Mouse (Mus musculus) right cerebral cortex, postnatal 10 days (tissue): ENCODE measurements around the gene Rps27rt.
"Not testable (repeated sequence)": the region's sequence is repeated elsewhere in the genome, so short reads cannot be mapped to it uniquely, and the experiment has no call there.

Experiments
- DNase-seq, 2 experiments: peaks; one replicate each; pipeline ENCODE4 v3.0.0; 2021; ENCODE audit warnings: low spot score in 2 of 2

Rps27rt gene

DNA sequence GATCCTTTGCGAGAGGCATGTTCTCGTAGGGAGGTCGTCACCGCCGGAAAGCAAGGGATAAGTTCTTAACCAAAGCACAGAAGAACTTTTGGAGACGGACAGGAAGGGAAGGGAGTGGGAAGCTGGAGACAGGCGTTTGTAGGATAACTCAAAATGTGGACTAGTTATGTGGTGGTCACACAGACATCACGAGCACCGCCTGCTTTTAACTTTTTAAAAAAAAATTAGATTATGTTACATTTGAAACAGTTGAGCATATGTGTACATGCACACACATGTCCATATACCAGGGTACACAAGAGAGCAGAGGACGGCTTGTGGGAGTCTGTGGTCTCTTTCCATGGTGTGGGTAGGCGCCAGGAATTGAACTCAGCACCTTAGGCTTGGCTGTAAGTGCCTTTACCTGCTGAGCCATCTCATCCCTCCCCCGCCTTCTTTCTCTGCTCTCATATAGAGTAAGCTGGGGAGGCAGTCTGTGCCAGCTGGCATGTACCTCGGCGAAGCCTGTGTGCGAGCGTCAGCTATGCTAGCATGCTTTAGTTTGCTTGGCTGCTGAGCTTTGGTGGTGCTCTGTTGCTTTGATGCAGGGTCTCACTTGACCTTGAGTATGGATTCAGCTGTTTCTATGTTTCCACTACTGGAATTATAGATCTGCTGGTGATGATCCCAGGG is at the start of gene Rps27rt:
Gene Rps27rt, minus strand, starts transcription at position 51 of the 672 bp plus-strand sequence.
- DNase-seq = peak in 1 of 2 experiments; percentile 43

DNA sequence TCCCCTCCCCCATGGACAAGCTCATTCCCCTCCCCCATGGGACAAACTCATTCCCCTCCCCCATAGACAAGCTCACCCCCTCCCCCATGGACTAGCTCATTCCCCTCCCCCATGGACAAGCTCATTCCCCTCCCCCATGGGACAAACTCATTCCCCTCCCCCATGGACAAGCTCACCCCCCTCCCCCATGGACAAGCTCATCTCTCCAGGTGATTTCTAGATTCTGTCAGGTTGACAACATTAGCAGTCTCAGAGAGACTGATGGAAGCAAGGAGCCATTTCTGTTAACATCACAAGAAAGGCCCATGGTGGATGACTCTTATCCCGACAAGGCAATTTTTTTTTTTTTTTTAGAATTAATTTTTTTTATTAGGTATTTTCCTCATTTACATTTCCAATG is 48.5 kb upstream of the Rps27rt start:
- DNase-seq = not testable (repeated sequence)

- no peak for DNase-seq
Measured at GRCm38 (mm10) chr9:115030581-115030980, 48.0 kb upstream of the Rps27rt start.

- no peak for DNase-seq
Measured at GRCm38 (mm10) chr9:115029307-115029706, 46.8 kb upstream of the Rps27rt start.

- DNase-seq = peak; percentile 73 to 84
Measured at GRCm38 (mm10) chr9:115023708-115024383, 41.3 kb upstream of the Rps27rt start.

GRCm38 (mm10) chr9:115023137-115023536 is 40.6 kb upstream of the Rps27rt start:
- no peak for DNase-seq

GRCm38 (mm10) chr9:115021419-115021818 is 38.9 kb upstream of the Rps27rt start:
- no peak for DNase-seq

DNA sequence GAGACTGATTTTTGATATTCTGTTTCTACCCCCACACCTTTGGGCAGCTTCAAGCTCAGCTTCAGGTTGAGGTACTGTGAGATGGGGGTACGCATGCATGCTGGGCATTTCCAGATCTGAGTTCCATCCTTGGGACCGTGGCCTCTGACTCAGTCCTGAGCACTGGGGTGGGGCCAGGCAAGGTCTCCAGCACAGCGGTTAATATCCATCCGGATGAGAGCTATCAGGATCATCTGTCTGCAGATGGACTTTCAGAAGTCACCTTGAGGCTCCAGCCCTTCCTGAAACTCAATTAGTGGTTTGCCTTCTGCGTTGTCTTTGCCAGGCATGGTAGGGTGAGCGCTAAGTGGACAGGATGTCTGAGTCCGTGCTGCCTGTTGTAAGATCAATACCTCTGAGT is 37.6 kb upstream of the Rps27rt start:
- DNase-seq = no peak

DNA sequence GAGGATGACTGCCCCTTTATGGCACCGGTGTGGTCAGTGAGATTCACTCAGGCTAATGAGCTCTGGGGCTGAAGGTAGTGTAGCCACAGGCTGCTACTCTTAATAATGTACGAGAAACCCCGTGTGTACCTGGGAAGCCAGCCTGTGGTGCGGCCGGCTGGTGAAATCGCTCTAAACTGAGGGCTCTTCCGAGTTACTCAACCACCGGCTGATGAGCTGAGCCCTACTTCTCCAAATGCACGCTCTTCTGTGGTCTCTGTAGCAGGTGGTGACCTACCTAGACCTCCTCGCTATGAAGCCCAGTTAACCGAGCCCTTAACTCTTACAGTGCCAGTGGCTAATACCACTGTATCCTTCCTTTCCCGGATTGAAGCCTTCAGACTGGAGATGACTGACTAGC is 29.8 kb upstream of the Rps27rt start:
- no peak for DNase-seq

DNA sequence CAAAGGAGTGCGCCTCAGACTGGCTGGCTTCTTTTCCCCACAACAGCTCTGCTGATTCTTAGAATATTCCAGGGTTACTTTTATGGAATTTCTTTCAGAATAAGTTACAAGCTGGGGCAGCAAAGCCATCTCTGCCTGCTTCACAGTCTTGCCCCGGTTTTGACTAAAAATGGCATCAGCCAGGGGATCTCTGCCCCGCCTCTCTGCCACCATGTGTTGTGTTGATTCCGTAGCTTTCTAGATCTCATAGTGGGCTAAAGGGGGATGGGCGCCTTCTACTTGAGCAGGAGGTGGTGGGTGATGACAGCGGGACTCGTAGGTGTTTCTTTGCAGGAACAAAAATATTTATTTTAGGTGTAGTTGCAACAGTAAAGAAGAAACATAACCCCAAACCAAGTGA is 25.7 kb upstream of the Rps27rt start:
- DNase-seq = no peak

DNA sequence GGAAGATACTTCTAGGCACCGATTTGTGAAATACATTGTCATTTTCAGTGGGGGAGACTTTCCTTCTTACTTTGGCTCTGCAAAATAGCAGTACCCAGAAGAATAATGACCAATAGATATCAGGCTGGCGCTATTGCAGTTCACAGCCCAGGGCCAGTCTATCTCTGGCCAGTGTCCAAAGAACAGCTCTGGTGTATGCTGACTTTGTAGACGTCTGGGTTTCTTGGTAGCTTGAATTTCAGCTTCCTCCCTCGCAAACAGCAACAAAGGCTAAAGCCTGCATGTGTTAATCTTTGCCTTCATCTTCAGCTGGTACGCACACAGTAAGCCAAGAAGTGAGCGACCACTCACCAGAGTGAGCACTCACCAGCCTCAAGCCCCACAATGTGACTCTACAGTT is 25.2 kb upstream of the Rps27rt start:
- DNase-seq = no peak

- no peak for DNase-seq
Measured at GRCm38 (mm10) chr9:115005446-115005845, 22.9 kb upstream of the Rps27rt start.

- DNase-seq = no peak
Measured at GRCm38 (mm10) chr9:114999771-115000146, 17.2 kb upstream of the Rps27rt start.

- no peak for DNase-seq
Measured at GRCm38 (mm10) chr9:114999010-114999770, 16.7 kb upstream of the Rps27rt start.

GRCm38 (mm10) chr9:114996489-114996888 is 13.9 kb upstream of the Rps27rt start:
- no peak for DNase-seq

DNA sequence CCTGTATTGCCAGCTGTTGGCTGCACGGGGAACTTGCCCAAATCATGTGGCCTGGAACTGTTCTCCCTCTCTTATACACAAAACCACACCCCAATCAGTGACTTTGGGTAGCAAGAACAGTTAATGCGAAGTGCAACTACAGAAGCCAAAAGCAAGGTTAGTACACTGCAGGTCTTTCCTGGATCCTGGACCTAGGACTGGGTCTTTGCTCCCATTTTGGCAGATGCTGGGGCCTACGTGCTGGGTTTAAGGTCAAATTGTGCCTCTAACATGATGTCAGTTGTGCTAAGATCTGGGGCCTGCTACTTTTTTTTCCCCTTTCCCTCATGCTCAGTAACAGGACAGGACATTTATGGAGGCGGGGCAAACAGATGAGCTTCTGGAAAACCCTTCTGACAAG is 13.2 kb upstream of the Rps27rt start:
- no peak for DNase-seq

DNA sequence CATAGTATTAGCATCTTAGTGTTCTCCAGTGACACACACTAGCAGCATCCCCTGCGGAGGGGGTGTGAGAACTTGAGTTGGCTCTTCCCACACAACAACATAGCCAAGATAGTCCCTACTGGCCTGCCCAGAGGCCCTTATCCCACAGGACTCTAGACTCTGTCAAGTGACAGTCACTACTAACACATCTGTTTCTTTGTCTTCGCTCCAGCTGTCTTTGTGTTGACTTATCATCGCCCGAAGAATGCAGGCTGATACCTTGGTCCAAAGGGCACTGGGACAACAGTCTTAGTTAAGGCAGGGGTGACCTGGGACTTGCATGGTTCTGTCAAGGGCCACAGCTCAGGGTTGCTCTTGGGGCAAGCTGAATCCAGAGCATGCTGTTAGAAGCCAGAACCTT is 12.7 kb upstream of the Rps27rt start:
- no peak for DNase-seq

DNA sequence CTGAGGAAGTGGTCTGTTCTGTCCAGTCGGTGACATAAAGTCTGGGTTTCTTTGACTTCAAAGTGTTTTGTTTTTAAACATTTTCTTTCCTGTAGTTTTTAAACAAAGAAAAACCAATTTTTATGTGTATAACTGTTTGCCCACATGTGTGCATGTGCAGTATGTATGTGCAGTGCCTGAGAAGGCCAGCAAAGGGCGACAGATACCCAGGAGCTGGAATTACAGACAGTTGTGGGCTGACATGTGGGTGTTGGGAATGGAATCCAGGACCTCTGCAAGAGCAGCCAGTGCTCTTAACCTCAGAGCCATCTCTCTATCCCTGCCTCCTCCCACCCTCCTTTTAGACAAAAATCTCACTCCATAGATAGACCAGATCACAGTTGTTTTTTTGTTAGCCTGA is 10.0 kb upstream of the Rps27rt start:
- no peak for DNase-seq

GRCm38 (mm10) chr9:114990421-114990820 is 7.9 kb upstream of the Rps27rt start:
- no peak for DNase-seq

DNA sequence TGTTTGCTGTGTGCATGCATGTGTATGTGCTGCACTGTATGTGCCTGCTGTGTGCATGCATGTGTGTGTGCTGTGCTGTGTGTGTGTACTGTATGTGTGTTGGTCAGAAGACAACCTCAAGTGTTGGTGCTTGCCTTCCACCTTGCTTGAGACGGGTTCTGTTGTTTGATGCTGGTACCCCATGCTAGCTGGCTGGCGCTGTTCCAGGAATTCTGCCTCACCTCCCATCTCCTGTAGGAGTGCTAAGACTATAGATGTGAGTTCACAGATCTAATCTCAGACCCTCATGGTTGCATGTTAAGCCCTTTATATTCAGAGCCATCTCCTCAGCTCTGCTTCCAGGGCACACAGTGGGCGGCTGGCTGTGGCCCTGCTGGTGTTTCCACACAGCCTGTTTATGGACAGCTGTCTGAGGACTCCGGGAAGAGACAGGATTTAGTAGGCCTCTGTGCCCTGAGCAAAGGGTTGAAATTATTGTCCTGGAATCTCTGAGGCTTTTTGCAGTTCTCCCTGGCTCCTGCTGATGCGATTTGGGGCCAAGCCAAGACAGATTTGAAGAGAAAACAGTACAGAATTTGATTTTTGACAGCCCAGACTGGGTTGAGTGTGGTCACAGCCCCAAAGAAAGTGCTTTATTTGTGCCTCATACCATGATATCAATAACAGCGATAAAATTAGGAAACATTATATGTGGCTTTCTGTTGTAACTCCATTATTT is 6.2 kb upstream of the Rps27rt start:
- DNase-seq = peak in 1 of 2 experiments; percentile 51

DNA sequence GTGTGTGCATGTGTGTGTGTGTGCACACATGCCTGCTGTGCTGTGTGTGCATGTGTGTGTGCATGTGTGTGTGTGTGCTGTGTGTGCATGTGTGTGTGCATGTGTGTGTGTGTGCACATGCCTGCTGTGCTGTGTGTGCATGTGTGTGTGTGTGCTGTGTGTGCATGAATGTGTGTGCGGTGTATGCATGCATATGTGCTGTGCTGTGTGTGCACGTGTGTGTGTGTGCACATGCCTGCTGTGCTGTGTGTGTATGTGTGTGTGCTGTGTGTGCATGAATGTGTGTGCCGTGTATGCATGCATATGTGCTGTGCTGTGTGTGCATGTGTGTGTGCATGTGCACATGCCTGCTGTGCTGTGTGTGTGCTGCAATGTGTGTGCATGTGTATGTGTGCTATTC is 5.5 kb upstream of the Rps27rt start:
- no peak for DNase-seq

GRCm38 (mm10) chr9:114986361-114986760 is 3.8 kb upstream of the Rps27rt start:
- DNase-seq = no peak
